Mouse (Mus musculus): Measurements from ENCODE around the gene Mfap2. TPM values are rescaled to one million over a fixed set of nuclear protein-coding genes. Genes with fewer than 3 reads are reported as not detected.

Mfap2 gene
- polyA plus RNA-seq, 2 experiments from 2014 or later = not detected

GRCm38 (mm10) chr4:140988706-140989290 is 21.4 kb upstream of the Mfap2 start:
- ATAC-seq = no peak

DNA sequence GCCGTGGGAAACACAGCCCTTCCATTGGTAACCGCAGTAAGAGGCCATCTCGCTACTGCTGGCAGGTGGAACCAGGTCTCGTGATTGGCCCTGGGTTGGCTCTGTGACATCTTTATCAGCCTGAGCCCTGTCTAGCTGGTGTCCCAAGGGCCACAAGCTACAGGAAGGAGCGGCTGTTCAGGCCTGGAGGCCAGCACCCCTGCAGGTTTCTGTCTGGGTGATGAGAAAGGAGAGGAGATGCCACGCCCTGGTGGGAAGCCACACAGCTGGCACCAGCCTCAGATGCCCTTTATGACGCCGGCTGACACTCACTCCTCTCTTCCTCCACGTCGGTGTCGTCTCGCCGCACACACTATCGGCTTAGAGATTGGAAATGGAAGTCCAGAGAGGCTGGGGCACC is 20.8 kb upstream of the Mfap2 start:
- ATAC-seq = no peak

DNA sequence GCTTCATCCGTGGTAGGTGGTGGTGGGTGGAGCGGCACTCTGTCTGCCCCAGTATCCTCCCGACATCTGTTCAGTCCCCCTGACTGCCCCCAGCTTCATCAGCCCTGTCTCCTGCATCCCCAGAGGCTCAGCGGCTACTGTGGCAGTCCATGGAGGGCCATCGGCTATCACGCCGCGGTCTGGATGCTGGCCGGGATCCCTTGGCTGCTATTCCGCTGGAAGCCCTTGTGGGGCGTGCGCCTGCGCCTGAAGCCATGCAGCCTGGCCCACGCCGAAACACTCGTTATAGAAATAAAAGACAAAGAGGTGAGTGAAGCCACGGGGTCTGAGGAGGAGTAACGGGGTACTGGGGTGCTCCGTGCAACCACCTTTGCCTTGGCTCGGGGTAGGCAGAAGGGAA is 18.0 kb upstream of the Mfap2 start:
- ATAC-seq = no peak

DNA sequence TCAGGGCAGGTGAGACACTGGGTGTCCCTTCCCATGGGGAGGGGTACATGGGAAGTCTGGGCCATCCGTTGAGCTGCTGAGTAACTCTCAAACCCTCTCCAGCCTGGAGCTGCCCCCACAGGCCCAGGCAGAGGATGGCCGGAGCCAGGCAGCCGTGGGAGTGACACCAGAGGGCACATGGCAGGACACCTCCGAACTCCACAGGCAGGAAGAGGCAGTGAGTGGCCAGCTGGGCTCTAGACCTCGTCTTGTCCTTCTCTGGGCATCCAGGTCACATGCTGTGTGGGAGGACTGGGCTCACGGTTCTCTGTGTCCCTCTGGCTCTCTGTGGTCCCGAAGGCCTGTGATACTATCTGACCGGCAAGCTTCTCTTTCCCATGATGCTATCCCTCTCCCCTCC is 16.4 kb upstream of the Mfap2 start:
- ATAC-seq = no peak

DNA sequence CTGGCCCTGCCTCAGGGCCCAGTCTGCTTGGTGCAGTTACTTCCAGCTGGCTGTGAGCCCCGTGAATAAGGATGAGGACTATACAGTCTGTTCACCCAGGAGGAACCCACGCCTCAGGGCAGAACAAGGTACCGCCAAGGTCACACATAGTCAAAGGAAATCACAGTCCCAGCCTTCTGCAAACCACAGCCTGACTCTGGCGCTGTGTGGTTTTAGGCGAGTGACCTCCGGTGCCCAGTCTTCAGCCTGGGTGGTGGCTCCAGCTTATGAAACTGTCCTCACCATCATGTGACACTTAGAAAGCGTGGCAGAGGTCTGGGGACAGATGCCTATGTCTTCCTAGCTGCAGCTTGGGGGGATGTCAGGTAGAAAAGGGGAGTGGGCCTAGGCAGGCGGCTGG is 14.4 kb upstream of the Mfap2 start:
- no peak for ATAC-seq

DNA sequence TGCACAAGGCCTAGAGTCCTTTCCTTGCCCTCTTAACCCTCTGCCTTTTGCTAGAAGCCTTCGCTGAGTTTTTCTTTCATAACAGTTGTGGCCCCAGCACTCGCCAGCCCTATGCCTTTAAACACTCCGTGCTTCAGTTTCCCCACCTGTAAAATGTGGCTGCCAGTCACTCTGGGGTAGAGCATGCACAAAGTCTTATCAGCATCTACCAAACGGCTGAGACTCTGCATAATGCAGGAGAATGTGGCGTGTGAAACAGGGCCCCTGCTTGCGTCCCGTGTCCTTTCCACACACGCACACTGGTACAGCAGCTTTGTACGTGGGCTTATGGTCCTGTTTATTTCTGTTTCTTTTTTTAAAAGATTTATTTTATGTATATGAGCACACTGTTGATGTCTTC is 13.4 kb upstream of the Mfap2 start:
- ATAC-seq = no peak

- no peak for ATAC-seq
Measured at GRCm38 (mm10) chr4:141005983-141006382, 4.2 kb upstream of the Mfap2 start.

DNA sequence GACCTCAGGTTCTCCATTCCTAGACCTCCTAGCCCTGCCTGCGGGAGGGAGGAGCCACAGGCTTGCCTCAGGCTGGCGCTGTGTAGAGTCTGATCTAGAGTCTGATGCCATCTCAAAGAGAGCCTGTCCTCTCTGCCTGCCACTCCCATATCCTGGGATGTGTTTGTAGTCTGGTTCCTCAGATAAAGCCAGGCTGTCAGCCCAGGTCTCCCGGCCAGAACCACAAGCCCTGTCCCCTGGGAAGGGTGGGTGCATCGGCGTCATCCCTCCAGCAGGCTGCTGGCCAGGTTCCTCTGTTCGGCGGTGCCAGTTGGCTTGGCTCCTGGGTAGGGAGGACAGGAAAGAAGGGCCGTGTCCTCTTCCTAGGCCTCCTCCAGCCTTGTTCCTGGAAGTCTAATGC is 2.2 kb upstream of the Mfap2 start:
- ATAC-seq = no peak

DNA sequence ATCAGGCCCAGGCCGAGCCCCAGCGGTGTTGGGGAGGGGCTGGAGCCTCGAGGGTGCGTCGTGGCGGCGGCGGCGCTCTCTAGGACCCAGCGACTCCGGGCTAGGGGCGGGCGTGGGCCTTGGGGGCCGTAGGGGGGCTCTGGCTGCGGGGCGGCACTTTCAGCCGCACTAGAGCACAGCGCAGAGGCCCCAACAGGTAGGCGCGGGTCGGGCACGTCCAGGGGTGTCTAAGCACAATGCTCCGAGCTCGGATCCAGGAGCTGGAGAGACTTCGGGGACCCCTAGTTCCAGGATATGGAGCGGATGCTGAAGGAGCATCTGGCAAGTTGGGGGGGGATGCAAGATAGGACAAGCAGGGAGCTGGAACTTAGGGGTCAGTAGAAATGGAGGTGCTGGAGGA is 308 bp downstream of the Mfap2 start:
- ATAC-seq = no peak

DNA sequence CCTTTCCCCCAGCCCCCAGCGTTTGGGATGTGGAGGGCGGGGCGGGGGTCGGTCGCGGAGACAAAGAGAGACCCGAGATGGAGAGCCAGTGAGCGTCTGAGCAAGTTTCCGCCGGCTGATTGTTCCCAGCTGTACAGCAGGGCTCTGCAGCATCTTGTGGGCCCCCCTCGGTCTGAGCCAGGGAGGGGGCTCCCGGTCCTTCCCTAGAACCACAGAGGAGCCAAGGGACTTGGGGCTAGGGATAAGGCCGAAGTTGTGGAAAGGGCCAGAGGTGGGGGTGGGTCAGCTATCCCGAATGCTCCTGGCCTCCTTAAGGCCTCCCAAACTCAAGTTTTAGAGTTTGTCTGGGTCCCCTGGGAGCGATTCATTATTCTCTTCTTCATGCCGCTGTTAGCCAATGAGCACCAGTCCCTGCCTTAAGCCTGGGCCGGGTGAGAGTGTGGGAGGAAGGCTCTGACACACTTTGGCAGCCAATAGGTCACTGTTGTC is 767 bp downstream of the Mfap2 start:
- no peak for ATAC-seq

- ATAC-seq = no peak
Measured at GRCm38 (mm10) chr4:141011556-141012328, 1.5 kb downstream of the Mfap2 start.

GRCm38 (mm10) chr4:141012558-141012957 is 2.3 kb downstream of the Mfap2 start:
- no peak for ATAC-seq

DNA sequence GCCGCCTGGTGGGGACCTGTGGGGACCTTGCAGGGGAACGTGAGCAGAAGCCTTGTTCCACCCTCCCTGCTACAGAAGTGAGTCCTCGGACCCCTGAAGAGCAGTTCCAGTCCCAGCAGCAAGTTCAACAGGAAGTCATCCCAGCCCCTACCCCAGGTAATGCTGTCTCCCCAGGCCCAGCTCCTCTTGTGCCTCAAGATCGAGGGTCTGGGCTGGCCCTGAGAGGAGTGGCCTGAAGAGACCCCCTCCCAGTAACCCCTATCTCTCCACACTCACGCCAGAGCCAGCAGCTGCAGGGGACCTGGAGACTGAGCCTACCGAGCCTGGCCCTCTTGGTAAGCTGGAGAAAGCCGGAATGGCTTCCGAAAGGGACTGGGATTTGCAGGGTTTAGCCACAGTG is 3.9 kb downstream of the Mfap2 start:
- no peak for ATAC-seq

DNA sequence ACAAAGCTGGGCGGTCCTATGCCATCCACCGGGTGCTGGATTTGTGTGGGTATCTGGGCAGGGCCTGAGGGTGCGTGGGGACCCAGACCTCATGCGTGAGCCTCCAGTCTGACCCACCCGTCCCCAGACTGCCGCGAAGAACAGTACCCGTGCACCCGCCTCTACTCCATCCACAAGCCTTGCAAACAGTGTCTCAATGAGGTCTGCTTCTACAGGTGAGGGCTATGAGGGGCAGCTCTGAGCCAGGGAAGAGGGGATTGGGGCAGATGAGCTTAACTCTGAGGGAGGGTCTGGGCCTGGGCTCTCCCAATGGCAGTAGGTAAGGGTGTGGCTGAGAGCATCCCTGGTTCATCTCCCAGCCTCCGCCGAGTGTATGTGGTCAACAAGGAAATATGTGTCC is 4.6 kb downstream of the Mfap2 start:
- ATAC-seq = no peak

- ATAC-seq = no peak
Measured at GRCm38 (mm10) chr4:141015356-141015755, 5.1 kb downstream of the Mfap2 start.

DNA sequence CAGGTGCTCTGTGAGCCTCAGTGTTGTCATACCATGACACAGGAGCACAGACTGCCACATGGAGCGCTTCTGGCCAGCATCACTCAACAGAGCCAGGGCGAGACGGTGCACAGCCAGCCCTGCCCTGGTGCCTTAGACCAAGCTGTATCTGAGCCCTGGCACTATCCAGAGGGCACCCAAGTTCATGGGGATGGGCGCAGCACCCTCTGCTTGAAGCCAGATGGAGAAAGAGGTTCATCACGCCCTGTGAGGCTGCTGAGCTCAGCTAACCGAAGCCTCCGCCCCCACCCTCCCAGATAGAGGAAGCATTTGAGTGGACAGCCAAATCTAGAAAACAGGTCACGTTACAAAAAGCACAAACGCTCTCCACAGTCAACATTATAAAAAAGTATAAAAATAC is 6.1 kb downstream of the Mfap2 start:
- ATAC-seq = no peak

DNA sequence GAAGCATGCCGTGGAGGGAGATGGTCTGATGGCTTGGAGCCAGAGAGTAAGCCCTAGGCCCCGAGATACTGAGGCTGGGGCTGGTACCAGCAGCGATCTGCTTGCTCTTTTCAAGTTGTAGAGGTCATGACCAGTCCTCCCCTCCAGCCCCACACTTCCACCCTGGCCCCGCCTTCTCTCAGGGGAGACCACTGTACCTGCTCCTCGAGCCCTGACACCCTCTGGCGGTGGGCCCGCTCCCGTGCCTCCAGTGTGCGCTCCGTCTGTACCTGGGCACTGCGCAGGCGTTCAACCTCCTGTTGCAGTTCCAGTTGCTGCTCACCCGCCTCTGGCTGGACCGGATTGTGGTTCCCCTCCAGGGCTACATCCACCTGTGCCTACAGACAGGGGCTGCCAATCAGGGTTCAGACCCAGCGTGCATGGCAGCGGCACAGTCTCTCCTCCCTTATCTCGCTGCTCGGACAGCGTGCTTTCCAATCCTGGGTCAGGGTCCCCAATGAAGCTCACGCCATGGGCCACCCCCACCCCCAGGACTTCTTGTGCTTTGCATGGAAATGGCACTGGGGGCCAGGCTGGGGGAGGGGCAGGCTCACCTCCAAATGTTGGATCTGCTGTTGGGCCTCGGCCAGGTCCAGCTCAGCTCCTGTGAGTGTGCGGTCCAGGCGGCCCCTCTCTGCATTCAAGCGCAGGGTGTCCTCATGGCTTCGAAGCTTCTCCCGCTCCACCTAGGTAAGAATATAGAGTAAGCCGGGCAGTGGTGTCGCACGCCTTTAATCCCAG is 7.6 kb downstream of the Mfap2 start:
- no peak for ATAC-seq

- no peak for ATAC-seq
Measured at GRCm38 (mm10) chr4:141020220-141020619, 10.0 kb downstream of the Mfap2 start.

DNA sequence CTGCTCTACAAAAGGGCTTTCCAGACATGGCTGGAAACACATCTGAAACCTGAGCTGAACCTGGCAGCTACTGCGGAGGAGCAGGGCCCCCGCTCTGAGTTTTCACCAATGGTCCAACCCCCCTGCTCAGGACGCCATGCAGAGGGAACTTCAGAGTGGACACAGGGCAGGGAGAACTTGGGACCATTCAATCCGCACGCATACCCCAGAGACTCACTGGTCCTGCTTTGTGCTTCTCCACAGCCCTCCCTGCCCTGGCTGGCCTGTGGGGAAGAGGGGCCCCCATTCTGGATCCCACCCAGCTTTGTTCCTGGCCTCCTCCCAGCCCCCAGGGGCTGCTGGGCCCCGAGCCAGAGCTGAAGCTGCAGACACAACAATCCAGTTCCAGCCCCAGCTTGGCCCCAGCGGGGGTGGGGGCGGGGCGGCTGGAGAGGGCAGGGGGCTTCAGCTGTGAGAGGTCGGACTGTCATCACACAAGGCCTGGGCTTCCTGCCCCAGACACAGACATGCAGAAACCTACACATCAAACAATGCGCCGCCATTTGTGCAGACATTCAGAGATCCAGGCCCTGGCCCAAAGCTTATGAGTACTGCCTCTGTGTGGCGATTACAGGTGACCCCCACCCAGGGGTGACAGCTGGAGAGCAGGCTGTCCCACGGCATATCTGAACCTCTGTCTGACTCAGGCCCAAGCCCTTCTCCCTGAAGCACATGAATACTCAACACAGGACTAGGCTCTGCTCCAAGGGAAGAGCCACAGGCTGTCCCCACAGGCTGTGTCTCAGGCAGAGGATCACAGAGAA is 10.8 kb downstream of the Mfap2 start:
- no peak for ATAC-seq

GRCm38 (mm10) chr4:141021614-141021929 is 11.4 kb downstream of the Mfap2 start:
- no peak for ATAC-seq

- no peak for ATAC-seq
Measured at GRCm38 (mm10) chr4:141024052-141024451, 13.8 kb downstream of the Mfap2 start.

GRCm38 (mm10) chr4:141024992-141025391 is 14.8 kb downstream of the Mfap2 start:
- ATAC-seq = no peak

Measured in activated CD4-positive, CD25-positive, alpha-beta regulatory T cell, adult 4 months (primary cell).